Mouse (Mus musculus): ENCODE results near the gene Prpf40b. TPM values are rescaled to one million over a fixed set of nuclear protein-coding genes. Genes with fewer than 3 reads are reported as not detected.

Gene Prpf40b
- total RNA-seq, 2 experiments from 2014 or later: 18.2 to 19.4 TPM

DNA sequence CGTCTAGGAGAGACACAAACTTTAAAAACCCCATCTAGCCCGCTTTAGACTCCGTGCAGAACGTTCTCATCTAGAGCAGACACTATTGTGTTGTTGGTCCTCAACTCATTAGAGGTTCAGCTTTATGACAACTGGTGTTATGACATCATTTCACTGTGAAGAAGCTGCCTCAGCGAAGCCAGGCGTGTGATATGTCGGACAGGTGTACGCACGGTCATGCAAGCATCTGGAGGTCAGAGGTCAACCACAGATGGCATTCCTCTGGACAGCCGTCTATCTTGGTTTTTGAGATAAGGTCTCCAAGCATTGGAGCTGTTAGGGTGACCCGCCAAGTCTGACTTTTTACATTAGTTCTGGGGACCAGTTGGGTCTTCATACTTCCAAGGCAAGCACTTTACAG lies 4.3 kb upstream of the Prpf40b start:
- DNase-seq: no peak

DNA sequence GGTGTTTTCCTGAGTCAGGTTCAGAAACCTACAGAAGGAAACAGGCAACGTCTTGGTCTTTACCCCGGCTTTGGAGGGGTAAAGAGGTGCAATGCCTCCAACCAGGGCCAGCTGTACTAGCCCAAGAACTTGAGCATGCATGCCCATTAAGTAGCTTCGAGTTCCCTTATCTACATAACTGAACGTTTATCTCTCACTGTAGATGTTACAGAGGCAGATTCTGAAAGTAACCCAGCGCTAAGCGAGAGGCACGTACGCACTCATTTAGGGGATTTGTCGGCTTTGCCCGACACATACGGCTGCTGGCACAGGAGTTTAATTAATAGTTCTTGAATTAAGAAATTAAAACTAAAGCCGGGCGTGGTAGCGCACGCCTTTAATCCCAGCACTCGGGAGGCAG lies 600 bp upstream of the Prpf40b start:
- no peak for DNase-seq

DNA sequence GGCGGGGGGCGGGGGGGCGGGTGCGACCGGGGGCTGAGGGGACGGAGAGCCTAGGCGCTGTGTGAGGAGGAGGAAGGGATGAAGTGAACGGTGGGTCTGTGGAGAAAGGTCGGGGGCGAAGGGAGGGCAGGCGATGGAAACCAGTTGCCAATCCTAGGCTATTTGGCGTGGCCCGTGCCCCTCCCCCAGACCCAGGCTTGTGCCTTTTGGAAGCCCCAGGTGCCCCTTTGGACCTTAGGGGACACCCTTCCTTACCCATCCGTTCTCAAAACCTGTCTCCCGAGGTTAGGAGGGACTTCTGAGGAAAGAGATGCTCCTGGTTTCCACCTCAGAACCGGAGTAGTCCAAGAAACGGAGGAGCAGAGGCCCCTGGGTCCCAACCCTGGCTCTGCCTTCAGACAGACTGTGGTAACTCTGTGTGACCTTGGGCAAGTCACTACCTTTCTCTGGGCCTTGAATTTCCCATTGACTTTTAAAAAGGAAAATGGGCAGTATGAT lies 646 bp downstream of the Prpf40b start, which contains the start of gene Fam186b:
Fam186b (minus strand) TSS at position 405 of the 498 bp plus-strand sequence.
- peak in 1 of 2 experiments; percentile 58 for DNase-seq

DNA sequence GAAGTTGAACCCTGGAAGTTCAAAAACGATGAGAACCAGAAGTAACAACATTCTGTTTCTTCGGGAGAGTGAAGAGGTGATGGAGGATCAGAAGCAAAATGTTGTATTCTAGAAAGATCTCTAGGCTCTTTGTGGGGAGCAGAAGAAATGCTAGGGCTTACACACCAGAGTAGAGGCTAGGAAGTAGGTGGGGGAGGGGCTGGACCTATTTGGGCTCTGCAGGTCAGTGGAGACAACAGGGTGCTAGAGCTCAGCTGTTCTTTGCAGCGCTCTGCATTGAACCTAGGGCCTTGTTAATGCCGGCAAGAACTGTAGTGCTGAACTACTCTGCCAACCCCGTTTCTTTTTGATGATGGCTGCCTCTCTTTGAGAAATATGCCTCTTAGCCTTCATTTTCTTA lies 1.3 kb downstream of the Prpf40b start:
- no peak for DNase-seq

DNA sequence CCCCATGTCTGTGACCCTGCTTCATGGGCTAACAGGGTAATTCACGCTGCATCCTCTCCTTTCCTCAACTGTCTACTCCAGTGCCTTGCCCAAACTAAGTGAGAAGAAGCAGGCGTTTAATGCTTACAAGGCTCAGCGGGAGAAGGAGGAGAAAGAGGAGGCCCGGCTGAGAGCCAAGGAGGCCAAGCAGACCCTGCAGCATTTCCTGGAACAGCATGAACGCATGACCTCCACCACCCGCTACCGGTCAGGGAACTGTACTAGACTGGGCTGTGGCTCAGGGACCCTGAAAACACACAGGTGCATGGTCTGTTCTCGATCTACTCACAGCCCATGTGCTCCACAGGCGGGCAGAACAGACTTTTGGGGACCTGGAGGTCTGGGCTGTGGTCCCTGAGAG lies 12.6 kb downstream of the Prpf40b start:
- DNase-seq: no peak

DNA sequence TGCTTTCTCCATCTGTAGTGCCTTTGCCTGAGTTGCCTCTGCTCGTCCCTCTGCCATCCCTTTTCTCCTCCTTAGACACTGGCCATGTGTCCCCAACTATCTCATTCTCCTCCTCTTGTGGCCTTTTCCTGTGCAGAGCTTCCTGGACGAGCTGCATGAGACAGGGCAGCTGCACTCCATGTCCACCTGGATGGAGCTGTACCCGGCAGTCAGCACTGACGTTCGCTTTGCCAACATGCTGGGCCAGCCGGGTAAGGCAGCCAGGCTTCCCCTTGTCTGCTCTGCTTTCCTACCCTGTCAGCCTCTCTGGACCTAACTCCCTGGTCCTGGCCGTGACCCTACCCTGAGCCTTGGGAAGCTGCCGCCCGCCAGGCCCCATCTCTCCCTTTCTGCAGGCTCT lies 14.7 kb downstream of the Prpf40b start:
- DNase-seq: no peak

DNA sequence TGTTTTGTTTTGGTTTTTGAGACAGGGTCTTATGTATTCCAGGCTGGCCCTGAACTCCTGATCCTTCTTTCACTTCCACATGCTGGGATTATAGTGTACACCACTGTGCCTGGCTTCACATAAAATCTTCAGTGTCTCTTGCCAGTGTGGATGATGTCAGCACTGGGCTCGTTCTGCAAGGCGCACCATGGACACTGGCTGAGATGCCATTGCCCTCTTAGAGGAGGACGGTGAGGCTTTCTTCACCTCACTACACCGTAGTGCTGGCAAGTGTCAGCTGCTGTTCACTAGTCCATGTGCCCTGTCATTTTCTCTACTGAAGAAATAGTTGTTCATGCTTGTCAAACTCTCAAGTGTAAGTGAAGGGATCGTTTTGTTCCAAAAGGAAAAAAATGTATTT lies 15.7 kb downstream of the Prpf40b start:
- DNase-seq: no peak

DNA sequence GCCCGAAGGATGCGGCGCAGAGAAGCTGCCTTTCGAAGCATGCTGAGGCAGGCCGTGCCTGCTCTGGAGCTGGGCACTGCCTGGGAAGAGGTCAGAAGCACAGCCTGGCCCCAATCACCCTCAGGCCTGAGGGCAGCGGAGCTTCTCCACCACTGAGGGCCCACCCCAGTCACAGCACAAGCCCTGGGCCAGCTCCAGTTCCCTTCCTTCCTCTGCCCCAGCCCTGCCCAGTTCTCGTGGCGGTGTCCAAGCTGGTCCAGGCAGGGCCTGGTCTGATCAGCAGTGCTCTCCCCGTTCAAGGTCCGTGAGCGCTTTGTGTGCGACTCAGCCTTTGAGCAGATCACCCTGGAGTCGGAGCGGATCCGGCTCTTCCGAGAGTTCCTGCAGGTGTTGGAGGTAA lies 20.0 kb downstream of the Prpf40b start:
- DNase-seq: peak in 1 of 2 experiments; percentile 52

DNA sequence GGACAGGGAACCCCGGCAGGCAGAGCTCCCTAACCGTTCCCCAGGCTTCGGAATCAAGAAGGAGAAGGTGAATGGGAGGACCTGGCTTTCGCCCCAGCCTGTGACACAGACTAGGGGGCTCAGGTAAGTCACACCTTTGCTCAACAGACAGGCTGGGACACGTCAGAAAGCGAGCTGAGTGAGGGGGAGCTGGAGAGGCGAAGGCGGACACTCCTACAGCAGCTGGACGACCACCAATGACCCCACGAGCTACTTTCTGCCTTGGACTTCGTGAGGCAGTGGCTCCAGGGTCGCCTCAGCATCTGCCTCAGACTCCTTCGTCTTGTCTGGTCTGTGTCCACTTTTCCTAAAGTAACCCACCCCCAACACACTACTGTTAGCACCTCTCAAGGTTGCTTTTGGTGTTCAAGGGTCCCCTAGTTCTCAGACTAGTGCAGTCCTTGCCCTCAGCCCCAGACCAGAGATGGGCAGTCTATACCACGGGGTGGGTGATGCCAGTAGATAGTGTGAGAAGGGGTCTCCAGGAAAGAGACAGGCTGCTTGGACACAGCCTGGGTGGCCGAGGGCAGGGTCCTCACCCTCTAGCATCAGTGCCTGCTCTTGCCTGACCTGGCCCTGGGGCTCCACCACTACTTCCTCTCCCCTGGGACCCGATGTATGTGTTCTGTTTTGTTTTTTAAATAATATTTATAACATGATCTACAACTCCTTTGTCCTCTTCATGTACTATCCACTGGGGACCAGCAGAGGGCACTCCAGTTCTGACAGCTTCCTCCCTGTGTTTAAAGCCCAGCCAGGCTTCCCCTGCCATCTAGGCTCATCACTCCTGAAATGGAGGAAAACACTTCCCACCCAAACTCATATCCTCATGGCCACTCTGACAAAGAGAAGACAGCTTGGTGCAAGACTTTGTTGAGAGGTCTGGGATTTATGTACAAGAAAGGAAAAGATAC lies 21.7 kb downstream of the Prpf40b start:
- peak; percentile 83 to 89 for DNase-seq

DNA sequence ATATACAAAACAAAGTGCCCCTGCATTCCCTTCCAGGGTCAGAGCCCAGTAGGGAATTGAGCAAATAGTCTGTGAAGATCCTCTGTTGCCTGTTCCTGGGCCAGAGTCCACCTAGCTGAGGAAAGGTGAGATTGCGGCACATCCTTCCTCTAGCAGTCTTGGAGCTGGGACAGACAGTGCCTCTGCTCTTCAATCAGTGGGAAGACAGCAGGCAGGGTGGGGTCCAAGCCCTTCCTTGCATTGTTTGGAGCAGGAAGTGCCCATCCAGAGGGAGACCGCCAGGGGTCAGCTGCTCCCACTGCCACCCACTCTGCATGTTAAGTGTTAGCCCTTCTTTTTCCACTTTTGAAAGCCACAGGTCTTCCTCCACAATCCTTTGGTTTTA lies 22.4 kb downstream of the Prpf40b start:
- peak; percentile 61 to 84 for DNase-seq

DNA sequence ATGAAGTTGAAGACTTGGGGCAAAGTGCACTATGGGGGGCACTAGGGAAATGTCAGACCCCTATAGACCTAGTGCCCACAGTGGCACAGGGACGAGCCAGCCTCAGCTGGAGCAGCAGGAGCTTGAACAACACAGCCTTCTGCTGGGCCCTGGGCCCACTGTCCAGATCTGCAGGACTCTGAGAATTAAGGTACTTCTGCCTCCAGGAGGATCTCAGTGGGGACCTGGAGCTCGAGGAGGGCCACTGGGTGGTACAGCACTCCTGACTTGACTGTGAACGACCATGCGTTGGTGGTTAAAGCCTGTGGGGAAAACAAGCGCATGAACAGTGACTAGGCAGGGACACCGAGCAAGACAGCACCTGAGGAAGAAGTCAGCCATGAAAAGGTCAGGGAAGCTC lies 23.2 kb downstream of the Prpf40b start:
- DNase-seq: no peak

DNA sequence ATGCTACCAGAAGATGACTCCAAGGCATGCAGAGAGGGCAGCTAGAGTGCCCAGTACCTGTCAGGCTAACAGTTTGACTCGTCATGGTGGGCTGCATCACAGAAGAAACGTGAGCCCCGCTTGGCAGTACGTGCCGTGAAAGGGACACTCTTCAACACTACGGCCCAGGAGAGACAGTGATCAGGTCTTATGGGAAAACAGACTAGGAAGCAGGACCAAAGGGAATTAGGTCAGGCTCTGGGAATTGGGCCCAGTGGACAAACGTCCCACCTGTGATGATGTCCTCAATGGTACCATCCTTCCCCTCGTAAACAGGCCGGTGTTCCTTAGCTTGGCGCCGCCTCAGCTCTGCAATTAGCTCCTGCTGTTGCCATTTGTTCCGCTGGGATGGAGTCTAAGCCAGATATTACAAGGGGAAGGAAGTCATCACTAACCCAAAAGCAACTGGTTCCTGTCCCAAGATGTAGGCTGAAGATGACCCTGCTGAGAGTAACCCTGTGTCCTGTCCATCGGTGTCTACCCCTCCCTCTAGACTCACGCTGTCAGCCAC lies 24.0 kb downstream of the Prpf40b start:
- peak in 1 of 2 experiments; percentile 65 for DNase-seq

DNA sequence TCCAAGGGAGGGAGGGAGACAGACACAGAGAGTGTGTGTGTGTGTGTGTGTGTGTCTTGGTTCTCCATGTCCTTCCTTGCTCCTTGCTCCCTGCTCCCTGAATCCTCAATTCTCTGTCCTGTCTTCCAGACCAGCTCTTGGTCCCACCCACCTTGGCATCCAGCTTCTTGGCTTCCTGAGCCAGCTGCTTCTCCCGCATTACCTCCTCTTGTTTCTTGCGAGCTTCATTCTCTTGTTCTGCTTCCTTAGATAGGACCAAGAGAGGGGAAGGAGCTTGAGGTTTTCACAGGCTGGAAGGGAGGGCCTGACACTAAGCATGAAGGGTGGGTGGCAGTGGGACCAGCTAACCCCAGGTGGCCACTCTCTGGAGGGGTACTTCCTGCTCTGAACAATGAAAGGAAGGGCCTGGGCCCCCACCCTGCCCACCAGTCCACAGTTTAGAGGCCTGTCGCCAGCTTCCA lies 24.6 kb downstream of the Prpf40b start:
- DNase-seq: peak; percentile 47 to 63

DNA sequence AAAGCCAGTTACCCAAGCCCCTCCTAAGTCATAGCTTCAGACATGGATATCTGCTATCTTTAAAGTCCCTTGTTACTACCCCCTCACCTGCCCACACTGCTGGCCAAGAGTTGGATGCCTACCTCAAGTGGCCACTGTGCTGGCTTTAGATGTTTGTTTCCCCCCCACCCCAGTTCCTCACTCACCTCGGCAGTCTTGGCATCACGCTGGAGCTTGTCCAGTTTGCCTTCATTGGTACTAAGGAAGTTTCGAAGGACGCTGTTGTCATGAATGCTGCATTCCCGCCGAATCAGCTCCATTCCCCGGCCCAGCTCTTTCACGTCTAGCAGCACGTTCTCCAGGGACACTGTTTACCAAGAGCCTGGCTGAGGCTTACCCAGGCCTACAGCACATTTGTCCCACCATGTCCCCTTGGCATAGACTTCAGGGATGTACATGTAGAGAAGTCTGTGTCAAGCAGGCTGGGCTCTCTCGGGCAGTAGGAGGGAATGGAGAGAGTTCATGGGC lies 25.3 kb downstream of the Prpf40b start:
- no peak for DNase-seq

DNA sequence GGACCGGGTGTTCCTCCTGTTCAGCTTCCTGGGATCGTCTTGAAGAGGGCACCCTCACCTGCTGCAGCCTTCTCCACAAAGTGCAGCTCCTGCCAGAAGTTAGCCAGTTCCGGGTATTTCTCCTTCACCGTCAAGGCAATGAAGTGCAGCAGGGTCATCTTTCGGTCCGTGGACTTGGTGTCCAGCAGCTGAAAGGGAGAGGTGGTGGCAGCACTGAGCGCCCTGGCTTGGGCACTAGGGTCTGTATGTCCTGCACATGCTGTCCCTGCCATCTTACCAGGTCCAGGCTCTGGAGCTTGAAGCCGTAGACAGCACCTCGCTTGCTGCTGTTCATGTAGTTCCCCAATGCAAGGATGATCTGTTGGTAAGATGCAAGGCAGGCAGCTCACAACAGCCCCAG lies 26.1 kb downstream of the Prpf40b start:
- no peak for DNase-seq

DNA sequence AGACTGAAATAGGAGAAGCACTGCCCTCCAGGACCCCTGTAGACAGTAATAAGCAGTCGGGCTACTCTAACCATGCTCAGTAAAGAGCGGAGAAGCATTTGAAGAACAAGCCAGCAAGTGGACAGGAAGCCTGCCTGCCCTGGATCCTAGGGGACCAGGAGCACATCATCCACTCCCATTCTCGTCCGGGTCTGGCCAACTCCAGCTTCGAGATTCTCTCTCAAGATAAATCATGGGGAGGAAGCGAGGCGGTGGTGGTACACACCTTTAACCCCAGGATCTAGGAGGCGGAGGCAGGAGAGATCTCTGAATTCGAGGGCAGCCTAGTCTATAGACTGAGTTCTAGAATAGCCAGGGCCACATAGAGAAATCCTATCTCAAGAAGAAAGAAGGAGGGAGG lies 29.3 kb downstream of the Prpf40b start:
- no peak for DNase-seq

DNA sequence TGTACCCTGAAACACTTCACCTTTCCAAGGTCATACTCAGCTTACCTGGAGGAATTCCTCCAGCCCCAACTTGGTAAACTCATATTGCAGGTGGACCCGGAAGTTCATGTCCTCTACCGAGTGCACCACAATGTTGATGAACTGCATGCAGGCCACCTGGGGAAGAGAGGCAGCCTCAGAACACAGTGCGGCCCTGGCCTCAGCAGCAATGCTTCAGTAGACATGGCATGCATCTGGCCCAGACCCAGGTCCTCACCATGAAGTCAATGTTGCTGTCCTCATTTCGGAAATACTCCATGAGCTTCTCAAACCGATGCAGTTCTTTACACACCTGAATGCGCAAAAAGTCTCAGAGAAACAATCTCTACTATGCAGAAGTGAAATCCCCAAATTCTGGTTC lies 30.7 kb downstream of the Prpf40b start:
- no peak for DNase-seq

DNA sequence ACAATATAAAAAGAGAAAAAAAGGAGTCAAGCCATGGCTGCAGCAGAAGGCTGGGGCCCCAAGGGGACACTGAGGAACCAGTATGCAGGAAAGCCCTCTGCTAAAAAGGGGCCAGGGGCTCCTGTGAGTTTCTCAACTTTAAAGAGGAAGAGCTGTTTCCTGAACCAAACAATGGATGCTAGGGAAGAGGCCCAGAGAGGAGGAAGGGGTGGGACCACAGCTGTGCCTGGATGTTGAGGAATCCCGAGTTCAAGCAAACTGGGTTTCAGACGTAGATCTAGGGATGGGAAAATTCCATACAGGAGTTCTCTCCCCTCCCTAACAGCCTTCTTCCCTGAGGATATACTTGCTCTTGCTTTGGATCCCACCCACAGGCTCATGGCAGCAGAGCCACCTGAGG lies 31.5 kb downstream of the Prpf40b start:
- DNase-seq: peak; percentile 42 to 76

DNA sequence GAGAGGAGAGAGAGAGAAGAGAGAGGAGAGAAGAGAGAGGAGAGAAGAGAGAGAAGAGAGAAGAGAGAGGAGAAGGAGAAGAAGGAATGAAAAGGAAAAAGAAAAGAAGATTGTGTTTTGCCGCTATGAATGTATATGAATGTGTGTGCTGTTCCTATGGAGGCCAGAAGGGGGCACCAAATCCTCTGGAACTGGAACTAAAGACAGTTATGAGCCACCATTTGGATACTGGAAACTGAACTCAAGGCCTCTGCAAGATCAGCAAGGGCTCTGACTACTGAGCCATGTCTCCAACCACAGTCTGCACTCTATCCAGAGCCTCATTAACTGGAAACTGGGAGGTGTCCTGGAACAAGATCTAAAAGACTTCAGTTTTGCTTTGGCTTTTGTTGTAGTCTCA lies 32.1 kb downstream of the Prpf40b start:
- peak in 1 of 2 experiments; percentile 75 for DNase-seq

DNA sequence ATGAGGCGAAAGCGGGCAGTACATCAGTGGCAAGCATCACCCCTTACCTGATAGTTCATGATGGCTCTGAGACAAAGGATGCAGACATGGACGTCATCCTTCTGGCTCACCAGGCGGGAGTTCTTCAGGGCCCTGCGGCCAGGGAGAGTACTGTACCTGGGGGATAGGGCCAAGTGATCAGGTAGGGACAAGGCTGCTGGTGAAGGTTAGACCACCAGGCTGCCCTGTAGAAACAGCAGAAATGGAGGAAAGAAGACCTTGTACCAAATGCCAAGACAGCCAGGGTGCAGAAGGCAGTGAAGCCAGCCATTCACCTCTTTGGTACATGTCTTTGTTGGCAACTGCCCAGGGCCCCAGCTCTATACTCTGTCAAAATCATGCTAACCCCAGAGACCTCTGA lies 33.1 kb downstream of the Prpf40b start:
- no peak for DNase-seq

DNA sequence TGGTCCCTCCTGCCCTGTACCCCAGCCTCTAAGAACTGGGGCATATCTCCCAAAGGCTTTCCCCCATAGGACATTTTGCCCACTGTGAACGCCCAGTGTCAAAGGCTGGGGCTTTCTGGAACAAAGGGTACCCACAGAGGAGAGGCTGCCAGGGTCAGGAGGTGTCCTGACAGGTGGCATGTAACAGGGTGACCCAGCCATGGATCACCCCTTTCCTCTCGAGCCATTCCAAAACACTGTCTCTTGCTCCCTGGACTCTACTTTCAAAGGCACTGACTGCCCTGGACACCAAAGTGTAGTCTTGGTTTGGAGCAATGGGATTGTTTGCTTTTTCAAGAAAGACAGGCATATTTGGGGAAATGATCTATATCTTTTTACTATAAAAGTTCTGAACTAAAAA lies 35.4 kb downstream of the Prpf40b start:
- no peak for DNase-seq

DNA sequence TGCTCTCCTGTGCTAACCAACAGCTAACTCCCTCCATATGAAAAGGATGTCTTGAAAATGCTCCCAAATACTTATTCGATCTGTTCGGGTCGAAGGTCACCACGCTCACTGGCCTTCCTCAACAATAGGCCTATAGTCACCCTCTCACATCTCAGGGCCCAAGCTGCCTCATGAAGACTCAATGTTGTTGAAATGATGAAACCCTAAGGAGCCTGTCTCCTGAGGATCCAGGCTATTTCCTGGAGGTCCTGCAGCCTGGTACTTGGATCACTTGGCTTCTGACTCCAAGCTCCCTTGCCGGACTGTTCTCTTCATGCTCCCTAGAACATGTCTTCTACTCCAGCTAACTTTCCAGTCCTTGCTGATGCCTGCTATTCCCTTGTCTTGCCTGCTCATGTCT lies 36.5 kb downstream of the Prpf40b start:
- DNase-seq: no peak

DNA sequence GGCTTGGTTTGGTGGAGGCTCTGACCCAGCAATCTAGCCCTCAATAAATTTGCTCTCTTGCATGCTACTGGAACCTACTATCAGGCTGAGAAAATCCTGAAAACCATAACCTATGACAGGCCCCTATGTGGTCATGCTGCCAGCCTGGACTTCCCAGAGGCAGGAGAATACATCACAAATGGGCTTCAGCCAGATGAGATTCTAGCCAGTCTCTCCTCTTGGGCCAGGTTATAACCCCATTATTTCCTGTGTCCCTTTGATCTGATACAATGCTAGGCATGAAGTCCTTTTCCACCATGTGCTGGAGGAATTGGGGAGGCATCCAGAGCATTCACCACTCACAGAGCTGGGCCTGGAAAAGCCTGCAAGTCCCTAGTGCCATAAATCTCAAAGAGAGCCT lies 37.2 kb downstream of the Prpf40b start:
- no peak for DNase-seq
